Mouse (Mus musculus) spleen, postnatal 4 days (tissue): ENCODE measurements around the gene Gpsm2.
"Not testable (repeated sequence)": the region's sequence is repeated elsewhere in the genome, so short reads cannot be mapped to it uniquely, and the experiment has no call there.

Source experiments
- DNase-seq, 2 experiments: peaks; one replicate each; pipeline ENCODE4 v3.0.0; 2022; ENCODE audit warnings: low spot score in 2 of 2

Gene Gpsm2

DNA sequence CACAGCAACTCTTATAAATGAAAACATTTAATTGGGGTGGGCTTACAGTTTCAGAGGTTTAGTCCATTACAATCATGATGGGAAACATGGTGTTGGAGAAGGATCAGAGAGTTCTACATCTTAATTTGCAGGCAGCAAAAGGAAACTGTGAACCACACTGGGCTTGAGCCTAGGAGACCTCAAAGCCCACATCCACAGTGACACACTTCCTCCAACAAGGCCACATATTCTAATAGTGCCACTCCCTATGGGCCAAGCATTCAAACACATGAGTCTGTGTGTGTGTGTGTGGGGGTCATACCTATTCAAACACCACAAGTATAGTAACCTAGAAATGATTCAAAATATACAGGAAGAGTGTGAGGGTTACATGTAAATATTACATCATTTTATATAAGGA is 5.2 kb upstream of the Gpsm2 start:
- no peak for DNase-seq

DNA sequence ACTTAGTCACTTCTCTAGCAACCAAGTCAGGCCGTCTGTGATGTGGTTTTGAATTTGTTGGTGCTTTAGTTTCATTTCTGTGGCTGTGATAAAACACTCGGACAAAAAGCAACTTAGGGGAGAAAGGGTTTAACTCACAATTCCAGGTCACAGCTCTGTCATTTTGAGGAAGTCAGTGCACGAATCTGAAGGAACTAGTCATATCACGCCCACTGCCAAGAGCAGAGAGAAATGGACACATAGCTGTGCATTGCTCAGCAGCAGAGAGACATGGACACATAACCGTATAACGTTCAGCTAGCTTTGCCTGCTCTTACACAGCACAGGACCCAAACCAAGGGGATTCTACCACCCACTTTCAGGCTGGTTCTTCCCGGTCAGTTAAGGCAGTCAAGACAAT is 4.3 kb upstream of the Gpsm2 start:
- DNase-seq: no peak

DNA sequence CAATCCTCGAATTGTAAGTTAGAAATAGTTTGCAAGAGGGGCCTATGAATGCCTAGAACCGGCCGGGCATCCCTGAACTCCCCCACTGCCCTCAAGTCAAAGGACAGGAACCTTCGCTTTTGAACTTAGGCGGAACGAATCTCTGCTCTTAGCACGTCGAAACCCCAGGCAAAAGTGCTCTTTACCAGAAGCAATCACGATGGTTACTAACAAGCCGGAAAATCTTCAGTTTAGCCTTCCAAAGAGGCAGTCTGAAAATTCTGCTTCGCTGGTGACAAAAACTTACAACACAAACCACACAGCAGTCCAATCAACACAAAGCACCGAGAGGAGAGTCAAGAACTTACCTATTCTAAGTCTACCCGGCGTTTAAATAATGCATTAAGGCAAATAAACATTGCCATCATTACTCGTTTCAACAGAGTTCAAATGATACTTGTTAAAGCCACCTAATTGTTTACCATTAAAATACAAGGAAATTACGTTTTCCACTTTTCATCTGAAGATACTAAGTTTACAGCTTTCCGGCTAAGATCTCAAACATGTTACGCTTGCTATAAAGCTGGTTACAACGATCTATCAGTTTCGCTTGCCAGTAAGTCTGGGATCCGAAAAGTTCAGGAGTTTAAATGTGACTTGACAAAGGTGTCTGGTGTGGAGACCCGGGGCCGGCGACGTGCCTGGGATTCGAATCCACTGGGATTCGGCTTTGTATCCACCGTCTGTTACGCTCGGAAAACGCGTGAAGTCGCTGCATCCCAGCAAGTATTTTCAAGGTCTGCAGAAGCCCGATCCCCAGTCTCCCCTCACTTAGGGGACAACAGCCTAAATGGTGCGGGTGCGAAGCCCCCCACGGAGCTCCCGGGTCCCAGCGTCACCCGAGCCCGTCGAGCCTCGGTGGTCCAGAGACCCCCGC is 775 bp downstream of the Gpsm2 start:
- DNase-seq: no peak

DNA sequence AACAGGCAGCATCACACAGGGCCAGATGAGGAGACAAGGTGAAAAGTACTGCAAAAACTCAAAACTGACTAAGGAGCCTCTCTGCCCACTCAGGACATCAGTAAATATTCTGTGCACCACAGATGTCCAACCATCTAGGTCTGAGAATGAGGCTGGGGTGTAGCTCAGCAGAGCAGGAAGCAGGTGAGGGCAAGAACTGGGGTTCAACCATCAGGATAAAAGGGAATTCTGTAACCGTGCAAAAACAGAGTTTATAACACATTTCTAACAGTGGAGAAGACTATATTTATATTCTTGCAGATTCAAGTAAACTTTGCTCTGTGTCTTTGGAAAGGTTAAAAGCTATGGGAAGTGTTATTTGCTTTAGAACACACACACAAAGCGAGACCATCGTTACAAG is 2.3 kb downstream of the Gpsm2 start:
- DNase-seq: no peak

DNA sequence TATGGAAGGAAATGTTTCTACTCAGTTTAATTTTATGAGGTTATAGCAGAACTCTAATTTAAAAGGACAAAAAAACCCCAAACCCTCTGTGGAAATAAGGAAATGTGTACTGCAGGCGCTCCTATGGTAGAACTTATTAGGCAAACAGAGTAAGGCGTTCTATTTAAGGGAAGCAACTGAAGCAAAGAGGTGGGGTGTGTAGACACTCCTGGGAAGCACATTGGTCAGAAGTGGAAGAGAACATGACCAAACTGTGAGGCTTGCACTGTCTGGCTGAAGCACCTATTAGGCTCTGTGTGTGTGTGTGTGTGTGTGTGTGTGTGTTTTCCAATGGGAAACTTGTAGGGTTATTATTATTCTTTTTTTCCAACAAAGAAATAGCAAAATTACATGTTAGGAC is 2.8 kb downstream of the Gpsm2 start:
- no peak for DNase-seq

DNA sequence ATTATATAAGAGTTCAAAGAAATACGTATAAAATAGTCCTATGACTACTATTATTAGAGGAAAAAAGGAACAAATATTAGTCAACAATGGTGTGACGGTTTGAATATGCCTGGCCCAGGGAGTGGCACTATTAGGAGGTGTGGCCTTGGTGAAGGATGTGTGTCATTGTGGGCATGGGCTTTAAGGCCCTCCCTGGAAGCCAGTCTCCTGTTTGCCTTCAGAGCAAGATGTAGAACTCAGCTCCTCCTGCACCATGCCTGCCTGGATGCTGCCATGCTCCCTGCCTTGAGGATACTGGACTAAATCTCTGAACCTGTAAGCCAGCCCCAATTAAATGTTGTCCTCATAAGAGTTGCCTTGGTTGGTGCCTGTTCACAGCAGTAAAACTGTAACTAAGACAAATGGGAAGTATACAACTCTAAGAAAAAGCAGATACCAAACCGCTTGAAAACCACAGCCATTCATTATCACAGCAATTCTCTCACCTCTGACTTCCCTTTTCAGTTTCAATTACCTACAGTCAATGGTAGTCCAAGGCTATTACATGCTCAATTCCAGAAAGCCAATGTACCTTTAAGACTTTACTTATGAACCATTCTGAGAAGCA is 4.1 kb downstream of the Gpsm2 start:
- peak in 1 of 2 experiments; percentile 16 for DNase-seq

DNA sequence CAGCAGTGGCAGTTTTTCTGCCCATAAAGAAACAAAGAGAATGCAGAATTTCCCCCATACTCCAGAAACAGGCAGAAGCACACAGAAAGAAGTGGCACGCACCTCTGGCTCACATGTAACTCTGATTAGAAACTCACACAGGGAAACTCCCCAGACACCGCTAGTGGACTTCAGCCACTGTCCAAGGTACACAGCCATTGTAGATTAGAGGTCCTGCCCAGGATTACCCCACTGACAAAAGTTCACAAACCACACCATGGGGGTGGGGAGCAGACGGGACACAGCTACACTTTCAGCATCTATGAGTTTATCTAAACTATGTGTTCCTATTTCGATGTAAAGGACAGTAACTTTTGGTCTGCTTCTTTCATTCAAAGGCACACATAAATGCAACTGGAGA is 7.3 kb downstream of the Gpsm2 start:
- no peak for DNase-seq

DNA sequence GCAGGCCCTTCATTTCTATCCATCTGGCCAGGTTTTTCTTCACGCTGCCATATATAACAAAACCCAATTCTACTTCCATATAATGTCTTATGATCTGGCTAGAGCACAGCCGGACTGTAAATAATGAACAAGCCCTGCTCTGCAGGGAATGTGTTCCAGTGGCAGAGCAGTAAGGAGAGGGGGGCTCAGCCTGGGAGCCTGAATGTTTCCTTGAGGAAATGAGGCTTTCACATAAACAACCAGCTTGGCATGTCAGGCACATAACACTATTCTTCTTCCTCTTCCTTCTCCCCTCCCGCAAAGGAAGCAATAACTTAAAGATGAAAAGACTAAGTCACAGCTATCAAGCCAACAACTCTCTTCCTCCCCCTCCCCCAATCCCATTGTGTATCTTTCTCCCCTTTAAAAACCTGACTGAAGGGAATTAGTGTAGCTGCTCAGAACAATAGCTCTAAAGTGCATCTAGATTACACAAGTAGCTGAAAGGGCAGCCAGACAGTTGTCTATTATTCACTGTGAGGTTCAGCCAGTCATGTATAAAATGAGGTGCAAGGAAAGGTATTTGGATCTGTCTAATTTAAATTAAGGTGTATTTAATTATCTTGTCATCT is 8.9 kb downstream of the Gpsm2 start:
- no peak for DNase-seq

DNA sequence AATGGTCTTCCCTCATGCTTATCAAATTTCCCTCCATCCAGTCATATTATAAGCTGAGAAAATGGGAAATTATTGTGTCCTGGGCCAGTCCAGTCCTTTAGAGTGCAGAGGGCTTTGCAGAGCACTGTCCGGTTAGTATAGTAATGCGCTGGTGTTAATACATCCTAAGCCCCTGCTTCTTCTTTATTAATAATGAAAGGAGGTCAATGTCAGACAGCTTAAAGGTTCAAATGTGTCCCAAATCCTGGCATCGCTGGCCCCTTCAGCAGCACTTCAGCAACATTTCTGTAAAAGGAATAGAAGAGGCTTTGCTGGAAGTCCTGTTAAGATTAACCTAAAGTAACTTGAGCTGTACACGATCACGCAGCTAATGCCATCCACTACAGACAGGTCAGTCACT is 10.8 kb downstream of the Gpsm2 start:
- DNase-seq: no peak

DNA sequence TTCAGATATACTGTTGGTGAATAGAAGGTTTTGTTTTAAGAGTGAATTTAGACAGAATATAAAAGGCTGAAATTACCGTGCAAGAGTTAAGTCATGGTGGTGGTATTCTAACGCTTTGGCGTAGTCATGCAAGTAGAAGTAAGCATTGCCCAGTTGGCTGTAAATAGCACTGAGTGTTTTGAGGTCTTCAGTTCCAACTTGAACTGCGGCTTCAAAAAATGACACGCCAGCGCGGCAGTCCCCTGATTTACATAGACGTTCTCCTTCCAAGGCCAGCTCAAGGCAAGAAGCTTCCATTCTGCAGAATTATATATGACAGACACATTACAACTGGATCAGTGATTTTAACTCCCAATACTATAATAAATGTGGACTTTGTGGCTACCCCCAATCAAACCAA is 19.3 kb downstream of the Gpsm2 start:
- no peak for DNase-seq

DNA sequence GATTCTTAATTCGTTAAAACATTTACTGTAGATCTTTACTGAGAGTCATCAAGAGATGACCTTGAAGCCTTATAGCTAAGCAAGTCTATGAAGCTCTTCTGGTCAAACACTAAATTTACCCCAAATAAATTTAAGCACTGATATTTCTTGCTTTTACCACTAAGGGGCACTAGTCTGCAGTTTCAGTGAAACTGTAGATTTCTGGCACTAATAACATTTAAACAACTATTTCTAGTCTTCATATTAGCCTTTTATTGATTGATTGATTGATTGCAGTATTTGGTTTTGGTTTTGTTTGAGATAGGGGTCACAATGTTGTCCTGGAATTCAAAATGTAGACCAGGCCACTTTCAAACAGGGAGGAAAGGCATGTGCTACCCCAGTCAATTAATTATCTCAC is 20.9 kb downstream of the Gpsm2 start:
- DNase-seq: no peak

DNA sequence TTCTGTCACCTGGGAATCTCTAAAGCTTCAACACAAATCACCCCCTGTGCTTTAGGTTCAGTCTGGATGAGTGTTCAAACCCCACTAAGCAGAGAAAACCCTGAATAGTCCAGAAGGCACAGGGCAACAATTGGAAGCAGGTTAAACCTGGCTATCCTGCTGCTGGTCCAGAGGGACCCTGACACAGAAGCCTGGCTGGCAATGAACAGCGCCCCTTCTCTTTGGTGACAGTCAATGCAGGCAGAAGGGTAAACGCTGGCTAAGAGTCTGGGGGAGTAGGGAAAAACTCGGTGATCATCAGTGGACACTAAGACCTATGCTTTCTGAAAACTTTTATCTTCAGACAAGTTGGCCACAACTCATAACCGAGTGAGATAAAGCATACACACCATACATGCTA is 22.3 kb downstream of the Gpsm2 start:
- no peak for DNase-seq

DNA sequence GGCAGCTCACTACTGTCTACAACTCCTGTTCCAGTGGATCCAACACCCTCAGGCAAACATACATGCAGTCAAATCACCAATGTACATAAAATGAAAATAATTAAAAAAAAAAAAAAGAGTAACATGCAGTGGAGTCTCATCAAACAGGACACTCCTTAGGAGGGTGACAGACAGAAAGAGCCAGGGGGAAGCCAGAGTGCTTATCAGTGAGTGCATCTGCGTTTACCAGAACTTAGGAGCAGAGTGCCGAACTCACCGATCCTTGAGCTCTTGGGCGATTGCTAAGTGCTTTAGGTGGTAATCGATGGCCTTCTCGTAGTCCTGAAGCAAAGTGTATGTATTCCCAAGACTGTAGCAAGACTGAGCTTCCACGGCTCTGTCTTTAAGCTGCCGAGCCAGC is 23.4 kb downstream of the Gpsm2 start:
- no peak for DNase-seq

DNA sequence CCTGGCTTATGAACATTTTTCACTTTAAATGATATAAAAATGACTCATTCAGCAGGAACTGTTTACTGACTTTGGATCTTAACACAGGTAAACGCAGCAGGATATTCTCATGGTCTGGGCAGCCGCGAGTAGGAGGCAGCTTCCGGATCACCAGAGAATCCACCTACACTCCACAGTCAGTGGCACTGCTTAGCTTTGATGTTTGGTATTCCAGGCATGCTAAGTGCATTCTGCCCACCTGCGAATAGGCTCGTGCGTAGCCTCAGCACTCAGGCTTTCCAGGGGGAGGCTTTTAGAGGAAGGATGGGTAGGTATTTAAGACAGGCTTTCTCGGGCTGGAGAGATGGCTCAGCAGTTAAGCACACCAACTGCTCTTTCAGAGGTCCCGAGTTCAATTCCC is 27.8 kb downstream of the Gpsm2 start:
- DNase-seq: no peak

DNA sequence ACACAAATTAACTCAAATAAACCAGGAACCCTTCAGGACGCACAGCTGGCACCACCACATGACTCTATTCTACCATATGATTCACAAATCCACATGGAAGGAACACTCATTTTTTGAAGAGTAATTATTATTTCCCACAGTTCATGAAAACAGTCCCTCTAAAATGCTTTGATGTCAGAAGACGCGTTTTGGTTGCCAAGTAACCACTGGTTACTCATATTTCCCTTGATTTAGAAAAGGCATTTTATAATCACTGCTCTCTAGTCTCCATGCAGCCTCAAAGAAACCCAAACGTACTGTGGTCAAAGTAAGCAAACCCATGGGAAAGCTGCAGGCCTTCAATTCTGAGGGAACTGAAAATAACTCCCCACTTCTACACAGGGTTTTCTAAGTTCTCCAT is 32.1 kb downstream of the Gpsm2 start:
- DNase-seq: no peak

DNA sequence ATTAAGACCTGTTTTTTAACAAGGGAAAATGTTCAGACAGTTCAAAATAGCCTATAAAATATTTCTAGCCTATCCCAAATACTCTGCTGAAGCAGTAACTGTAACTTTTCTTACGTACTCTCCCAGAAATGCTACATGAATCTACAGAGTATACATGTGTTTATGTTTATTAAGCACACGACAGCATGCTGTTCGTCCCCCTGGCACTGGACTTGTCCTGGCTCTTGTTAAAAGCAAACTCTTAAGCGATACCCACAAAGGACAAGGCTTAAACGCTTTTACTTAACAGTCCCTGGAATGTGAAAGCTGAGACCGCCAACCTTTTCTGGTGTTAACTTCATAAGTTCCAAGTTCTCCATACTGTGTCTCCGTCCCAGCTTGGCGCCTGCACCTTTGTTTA is 32.7 kb downstream of the Gpsm2 start:
- DNase-seq: no peak

DNA sequence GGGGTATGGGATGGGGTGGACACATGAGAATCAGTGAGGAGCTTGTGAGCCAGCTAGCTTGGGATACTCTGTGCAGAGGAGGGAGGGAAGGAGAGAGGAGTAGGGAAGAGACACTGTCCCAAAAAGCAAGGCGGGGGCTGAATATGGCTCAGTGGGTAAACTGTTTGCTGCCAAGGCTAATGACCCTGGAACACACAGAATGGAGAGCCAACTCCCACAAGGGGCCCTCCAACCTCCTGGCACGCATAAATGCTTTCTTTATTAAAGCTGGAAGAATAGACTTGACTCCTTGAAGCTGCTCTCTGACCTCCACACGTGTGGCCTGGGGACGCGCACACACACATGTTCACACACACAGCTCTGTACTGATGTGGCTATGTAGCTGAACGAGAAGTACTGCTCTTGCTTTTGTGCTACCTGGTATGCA is 33.1 kb downstream of the Gpsm2 start:
- no peak for DNase-seq

DNA sequence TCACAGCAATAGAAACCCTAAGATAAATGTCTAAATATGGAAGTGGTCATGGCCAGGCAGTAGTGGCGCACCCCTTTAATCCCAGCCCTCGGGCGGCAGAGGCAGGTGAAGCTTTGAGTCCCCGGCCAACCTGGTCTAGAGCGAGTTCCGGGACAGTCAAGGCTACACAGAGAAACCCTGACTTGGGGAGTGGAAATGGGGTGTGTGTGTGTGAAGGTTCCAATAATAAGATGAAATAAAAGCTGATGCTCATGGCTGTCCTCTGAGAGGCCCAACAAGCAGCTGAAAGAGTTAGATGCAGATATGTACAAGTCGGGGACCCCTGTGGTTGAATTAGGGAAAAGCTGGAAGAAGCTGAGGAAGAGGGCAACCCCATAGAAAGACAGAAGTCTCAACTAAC is 36.4 kb downstream of the Gpsm2 start:
- no peak for DNase-seq

DNA sequence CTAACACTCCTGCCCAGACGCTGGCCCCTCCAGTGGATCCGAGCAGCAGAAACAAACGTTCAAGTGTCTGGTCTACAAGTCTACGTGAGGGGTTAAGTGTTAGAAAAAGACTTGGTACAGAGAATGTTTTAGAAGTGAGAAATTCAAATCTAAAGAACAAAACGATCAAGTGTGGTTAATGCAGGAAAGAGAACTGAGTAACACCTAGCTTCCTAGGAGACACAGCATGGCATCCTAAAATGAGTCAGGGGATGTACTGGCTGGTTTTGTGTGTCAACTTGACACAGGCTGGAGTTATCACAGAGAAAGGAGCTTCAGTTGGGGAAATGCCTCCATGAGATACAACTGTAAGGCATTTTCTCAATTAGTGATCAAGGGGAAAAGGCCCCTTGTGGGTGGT is 38.5 kb downstream of the Gpsm2 start:
- not testable (repeated sequence) for DNase-seq

DNA sequence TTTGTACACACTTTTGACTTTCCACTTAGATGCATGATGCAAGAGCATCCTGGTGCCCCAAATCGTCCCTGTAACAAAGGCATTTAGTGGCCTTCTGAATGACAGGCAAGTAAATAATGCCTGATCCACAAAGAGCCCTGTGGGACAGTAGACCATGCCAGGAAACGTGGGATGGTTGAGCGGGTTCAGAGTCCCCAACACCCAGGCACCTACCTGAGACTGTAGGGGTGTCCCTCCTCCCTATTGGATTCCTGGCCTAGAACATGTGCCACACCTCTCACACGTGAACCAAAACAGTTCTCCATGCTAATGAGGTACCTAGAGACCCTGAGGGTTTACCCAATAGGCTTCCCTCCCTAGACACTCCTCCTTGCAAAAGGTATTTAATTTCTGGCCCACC is 41.1 kb downstream of the Gpsm2 start:
- no peak for DNase-seq

DNA sequence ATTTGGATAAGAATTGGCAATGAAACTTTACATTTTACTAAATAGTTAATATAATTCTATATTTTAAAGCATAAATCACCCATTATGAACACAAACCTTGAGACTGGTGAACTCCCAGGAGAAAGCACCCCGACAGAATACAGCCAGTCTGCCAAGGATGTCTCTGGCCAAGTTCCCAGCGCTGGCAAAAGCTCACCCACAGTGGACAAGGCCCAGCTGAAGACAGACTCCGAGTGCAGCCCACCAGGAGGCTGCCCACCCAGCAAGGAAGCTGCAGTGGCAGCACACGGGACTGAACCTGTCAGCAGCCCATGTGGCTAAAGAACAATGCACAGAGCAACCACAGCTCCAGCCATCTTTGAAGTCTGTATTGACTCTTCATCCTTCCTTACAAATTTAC is 45.5 kb downstream of the Gpsm2 start:
- DNase-seq: no peak

DNA sequence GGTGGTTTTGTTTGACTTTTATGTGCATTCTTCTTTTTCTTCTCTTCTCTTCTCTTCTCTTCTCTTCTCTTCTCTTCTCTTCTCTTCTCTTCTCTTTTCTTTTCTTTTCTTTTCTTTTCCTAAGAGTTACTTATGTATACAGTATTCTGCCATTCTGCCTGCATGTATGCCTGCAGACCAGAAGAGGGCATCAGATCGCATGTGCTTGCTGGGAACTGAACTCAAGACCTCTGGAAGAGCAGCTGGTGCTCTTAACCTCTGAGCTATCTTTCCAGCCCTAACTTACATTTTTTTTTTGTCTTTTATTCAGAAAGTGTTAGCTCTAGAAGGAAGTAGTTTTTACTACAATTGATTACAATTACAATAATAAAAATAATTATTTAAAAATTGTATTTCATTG is 61.2 kb downstream of the Gpsm2 start:
- no peak for DNase-seq

DNA sequence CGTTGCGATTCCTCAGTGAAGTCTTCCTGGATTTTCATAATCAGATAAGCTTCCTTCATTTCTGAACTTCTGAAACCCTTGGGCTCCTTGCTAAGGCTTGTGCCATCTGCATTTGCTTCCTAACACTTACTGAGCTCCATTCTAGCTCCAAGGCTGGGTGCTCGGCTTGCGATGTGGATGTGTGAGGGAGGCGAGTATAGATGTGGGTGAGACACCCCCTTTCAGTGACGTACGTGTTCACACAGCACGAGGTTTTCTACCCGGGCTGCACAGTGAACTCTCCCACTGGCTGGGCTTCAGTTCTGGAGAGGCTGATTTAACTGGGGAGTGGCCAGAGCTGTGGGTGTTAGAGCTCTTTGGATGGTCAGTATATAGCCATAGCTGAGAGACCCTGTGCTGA is 63.5 kb downstream of the Gpsm2 start:
- no peak for DNase-seq
